Mouse (Mus musculus): ENCODE data around the gene Gm21985. TPM values are rescaled to one million over a fixed set of nuclear protein-coding genes. Genes with fewer than 3 reads are reported as not detected.
"Not testable (repeated sequence)": the region's sequence is repeated elsewhere in the genome, so short reads cannot be mapped to it uniquely, and the experiment has no call there.

Gene Gm21985
- total RNA-seq, 2 experiments from 2014 or later, result 0.26 TPM; not detected in 1

- DNase-seq, result no peak
Observed at GRCm38 (mm10) chr2:112264364-112264763, 1.8 kb upstream of the Gm21985 start.

GRCm38 (mm10) chr2:112265448-112266241 is 469 bp upstream of the Gm21985 start, which contains the start of gene Slc12a6:
Gene Slc12a6 (plus strand): TSS chr2:112265825.
- DNase-seq, result peak; percentile 96 to 97

- peak; percentile 15 to 16 for DNase-seq
Observed at GRCm38 (mm10) chr2:112266780-112267179, 666 bp downstream of the Gm21985 start.

DNA sequence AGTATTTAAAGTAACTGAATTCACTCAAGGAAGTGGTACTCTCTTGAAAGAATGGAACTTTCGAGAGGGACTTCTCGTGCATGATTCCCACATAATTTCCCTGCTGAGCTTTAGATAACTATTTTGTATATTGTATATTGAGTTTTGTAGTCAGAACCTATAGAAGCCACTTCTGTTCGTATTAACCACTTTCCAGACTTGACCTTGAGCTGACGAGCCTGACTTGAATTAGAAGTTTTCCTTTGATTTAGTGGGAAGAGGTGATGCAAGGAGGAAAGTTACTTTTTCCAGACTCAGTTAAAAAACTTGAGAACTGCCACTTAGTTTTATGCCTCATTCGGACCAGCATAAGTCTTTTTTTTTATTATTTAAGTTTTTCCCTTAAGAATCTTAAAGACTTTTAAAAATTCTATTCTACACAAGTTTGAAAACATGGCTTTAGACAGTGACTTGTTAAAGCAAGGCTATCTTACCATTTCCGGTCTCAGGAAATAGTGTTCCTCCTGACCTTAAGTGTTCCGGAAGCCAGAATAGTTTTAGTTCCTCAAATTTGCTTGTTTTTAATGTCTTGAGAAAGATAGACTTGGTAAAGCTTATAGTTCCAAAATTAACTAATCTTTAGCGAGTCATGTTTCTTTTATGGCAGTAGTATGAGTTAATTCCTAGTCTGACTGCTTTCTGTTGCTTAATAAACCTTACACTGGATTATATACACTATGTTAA is 1.6 kb downstream of the Gm21985 start:
- DNase-seq, result no peak

GRCm38 (mm10) chr2:112270011-112270410 is 3.9 kb downstream of the Gm21985 start:
- DNase-seq, result no peak

DNA sequence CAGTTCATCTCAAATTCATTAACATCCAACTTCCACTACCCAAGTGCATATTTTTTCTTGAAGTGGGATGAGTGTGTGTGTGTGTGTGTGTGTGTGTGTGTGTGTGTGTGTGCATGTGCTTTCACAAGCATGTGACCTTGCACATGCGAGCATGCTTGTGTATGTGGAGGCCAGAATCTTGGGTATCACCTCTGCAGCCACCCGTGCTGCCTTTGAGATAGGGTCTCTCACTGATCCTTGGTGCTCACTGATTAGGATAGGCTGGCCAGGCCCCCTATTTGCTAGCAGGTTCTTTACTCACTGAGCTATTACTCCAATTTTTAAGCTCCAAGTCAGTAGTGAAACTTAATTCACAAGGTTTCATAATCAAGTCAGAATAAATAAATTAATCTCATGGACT is 6.8 kb downstream of the Gm21985 start:
- DNase-seq, result no peak

- no peak for DNase-seq
Observed at GRCm38 (mm10) chr2:112273474-112273873, 7.4 kb downstream of the Gm21985 start.

DNA sequence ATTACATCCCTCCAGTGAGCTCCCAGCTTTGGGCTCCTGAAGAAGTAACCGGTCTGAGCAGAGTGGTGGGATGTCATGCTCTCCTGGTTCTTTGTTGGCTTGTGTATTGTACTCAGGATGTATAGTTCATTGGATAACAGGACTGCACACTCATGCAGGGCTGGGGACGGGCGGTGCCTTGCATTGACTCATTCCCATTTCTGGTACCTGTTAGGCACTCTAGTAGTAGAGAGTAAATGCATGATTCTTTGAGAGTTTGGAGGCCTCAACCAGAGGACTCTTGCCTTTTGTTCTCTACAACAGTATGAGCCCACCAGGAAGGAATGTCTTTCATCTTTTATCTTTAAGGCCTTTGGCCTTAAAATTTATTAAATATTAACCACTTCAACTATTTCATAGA is 10.8 kb downstream of the Gm21985 start:
- DNase-seq, result no peak

GRCm38 (mm10) chr2:112282846-112283245 is 16.7 kb downstream of the Gm21985 start:
- DNase-seq, result no peak

DNA sequence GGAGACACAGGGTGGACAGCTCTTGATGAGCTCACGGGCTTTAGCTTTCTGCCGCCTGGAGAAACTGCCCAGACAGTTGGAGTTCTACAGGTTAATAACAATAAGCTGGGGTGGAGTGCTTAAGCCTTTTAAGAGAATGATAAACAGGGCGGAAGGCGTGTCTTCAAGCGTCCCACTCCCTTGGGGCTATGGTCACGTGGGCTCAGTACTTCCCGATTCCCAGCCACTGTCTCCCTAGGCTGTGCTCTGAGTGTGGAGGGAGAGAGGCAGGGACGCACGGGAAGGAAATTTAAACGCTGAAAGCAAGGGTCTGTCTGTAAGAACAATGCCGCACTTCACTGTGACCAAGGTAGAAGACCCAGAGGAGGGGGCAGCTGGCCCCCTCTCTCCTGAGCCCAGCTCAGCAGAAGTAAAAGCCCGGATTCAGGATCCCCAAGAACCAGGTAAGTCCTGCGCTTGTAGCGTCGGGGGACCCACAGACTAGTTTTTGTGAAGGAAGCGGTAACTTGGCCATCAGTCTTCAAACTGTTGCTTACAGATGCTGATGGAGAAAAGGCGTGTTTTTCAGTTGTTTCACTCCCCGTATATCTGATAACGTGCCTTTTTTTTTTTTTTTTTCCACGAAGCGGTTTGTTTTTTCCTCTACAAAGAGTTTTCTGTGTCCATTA is 18.4 kb downstream of the Gm21985 start:
- peak; percentile 74 to 76 for DNase-seq

DNA sequence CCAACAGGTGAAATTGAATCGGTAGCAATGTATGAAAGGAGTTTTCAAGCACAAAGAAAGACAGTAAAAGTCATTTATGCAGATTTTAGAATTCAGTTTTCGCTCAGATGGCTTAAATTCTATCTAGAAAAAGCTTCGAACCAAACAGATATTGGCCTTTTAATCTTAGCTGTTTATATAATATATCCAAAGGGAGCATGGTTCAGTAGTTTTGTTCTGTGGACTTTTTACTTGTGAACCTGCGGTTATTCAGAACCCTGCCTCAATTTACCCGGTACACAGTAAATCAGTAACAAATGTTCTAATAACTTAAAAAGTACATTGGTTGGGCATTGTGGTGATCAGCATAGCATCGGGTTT is 18.9 kb downstream of the Gm21985 start:
- no peak for DNase-seq

DNA sequence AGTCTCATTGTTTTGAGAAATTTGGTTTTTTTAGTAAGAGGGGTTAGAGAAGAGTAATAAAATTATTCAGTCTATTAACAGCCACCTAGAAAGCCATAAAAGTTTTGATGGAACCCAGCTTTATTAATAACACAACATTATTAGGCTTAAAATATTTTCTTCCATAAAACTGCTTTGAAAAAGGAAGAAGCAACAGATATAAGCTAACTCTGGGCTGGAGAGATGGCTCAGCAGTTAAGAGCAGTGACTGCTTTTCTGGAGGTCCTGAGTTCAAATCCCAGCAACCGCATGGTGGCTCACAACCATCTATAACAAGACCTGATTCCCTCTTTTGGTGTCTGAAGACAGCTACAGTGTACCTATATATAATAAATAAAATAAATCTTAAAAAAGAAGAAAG is 19.9 kb downstream of the Gm21985 start:
- not testable (repeated sequence) for DNase-seq

DNA sequence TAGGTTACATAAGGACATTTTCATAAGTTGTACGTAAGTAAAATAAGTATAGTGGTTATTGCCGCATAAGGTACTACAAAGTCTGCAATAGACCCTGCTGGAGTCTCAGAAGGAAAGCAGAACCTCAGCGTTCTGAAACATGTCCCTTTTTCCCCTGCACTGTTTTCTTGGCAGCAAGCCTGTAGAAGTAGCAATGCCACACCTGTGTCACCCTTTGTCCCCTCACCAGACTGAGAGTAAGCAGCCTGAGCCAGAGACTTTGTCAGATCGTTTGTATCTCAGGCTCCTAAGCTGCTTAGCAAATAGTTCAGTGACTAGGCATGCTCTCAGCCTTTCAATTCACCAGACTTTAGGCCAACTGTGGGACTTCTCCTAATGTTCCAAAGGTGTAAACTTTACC is 20.9 kb downstream of the Gm21985 start:
- DNase-seq, result no peak

GRCm38 (mm10) chr2:112289507-112289906 is 23.4 kb downstream of the Gm21985 start:
- DNase-seq, result no peak

GRCm38 (mm10) chr2:112292823-112293222 is 26.7 kb downstream of the Gm21985 start:
- DNase-seq, result no peak

GRCm38 (mm10) chr2:112296211-112296610 is 30.1 kb downstream of the Gm21985 start:
- DNase-seq, result no peak

GRCm38 (mm10) chr2:112298221-112298620 is 32.1 kb downstream of the Gm21985 start:
- no peak for DNase-seq

DNA sequence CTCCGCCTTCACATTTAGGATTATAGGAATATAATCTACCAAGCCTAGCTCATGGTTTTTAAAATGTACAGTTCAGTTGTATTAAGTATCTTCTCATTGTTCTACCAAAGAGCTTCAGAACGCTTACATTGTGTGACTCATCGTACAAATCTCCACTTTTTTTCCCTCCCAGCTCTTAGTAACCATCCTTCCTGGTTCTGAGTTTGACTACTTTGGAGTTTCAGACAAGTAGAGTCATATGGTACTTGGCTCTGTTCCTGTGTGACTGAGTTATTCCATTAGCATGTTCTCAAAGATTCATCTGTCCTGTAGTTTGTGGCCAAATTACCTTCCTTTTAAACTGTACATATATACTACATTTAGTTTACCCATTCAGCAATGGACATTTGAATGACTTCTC is 42.6 kb downstream of the Gm21985 start:
- no peak for DNase-seq

DNA sequence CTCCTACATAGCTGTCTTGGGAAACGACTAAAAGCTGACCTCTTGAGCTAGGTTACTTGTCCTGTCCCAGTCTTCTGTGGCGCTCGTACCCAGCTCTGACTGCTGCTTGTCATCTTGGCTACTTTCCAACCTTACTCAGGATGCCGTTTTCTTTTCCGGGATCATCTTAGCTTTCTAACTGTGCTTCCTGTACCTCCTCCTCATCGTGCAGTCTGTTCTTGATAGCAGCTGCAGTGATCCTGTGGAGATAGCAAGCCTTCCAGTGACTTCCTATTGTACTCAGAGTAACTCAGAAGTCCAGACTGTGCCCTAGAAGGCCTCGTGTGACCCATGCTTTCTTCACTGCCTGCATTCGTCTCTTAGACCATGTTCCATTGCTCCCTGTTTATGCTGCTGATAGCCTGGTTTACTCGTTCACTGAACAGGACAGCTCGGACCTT is 43.1 kb downstream of the Gm21985 start:
- DNase-seq, result peak; percentile 3 to 6

GRCm38 (mm10) chr2:112315638-112316037 is 49.5 kb downstream of the Gm21985 start:
- no peak for DNase-seq

- DNase-seq, result no peak
Observed at GRCm38 (mm10) chr2:112318227-112318626, 52.1 kb downstream of the Gm21985 start.

GRCm38 (mm10) chr2:112318905-112319304 is 52.8 kb downstream of the Gm21985 start:
- DNase-seq, result peak; percentile 59 to 63
